15 mouse cellular contexts compared by ENCODE assay signal in the genomic region with DNA sequence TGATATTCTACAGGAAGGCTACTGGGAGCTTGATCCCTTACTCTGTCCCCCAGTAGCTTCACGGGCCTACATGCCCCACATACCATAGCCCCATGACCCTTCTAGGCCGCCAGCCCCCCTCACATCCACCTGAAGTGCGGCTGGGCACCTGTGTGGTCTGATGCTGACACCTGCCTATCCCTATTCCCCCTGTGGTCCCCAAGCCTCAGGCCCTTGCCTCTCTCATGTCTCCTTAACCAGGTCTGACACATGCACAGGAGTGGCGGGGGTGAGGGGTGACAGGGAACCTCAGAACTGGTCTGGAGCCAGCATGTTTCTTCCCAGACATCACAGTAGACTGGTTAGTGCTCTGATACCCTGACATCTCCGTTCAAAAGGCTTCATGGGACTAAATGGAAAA. TPM values are rescaled to one million over a fixed set of nuclear protein-coding genes. Genes with fewer than 3 reads are reported as not detected.
A peak's percentile ranks its signal among the peaks of the same experiment; 100 is the strongest.
DNase-seq lines count a peak whose midpoint lies in the region; ATAC-seq and TF ChIP-seq lines count a peak whose summit lies in the region.
"Had no signal": no experiment of that assay in that cellular context is flagged by ENCODE, and none has a peak within 500 bp of the region (broad histone marks: within the 10 kb centered on the region; RNA-seq: fewer than 3 reads in every experiment).

No protein-coding gene starts in this region.

- H3ac ChIP-seq in myocyte (ENCODE audit: control insufficient read depth, insufficient read length), result no peak overlapping the region

- no peaks in the 10 kb centered on the region for H3K79me2 ChIP-seq in myocyte (ENCODE audit: control insufficient read depth, insufficient read depth)

- no peak for TF ChIP-seq CTCF in hindbrain, postnatal 0 days (IDR thresholded peaks at IDR 0.05; ENCODE audit: low read depth)
- no peak for TF ChIP-seq CTCF in stomach, postnatal 0 days (IDR thresholded peaks at IDR 0.05; ENCODE audit: low read depth)

- TF ChIP-seq POLR2A in myocyte (IDR thresholded peaks at IDR 0.05; ENCODE audit: insufficient read length, low read depth), result no peak

- 0 out of 2 replicates have a peak, but pooled peaks cover 4% of the 10 kb centered on the region for H3K36me3 ChIP-seq in hindbrain, embryonic 10.5 days
- no peaks in the 10 kb centered on the region; the same call in 1 of the 2 replicates for H3K36me3 ChIP-seq in hindbrain, postnatal 0 days (ENCODE audit: insufficient read depth, low read length)
- H3K36me3 ChIP-seq in stomach, embryonic 16.5 days (ENCODE audit: control insufficient read depth, insufficient read depth, low read length), result no peaks in the 10 kb centered on the region
- peaks cover 4% of the 10 kb centered on the region for H3K36me3 ChIP-seq in stomach, postnatal 0 days (ENCODE audit: control insufficient read depth, insufficient read depth, low read length)
- H3K36me3 ChIP-seq in hindbrain, embryonic 12.5 days, result peaks cover 14% of the 10 kb centered on the region; the same call in 1 of the 2 replicates
- no peaks in the 10 kb centered on the region for H3K36me3 ChIP-seq in myocyte (ENCODE audit: control insufficient read depth, insufficient read depth)
- H3K36me3 ChIP-seq: stomach, embryonic 15.5 days had no signal

- no peaks in the 10 kb centered on the region for H3K27me3 ChIP-seq in hindbrain, embryonic 10.5 days (ENCODE audit: insufficient read depth, poor library complexity, severe bottlenecking)
- no peaks in the 10 kb centered on the region for H3K27me3 ChIP-seq in hindbrain, postnatal 0 days (ENCODE audit: insufficient read depth, low read length)
- H3K27me3 ChIP-seq in stomach, embryonic 16.5 days (ENCODE audit: control insufficient read depth, insufficient read depth, low read length), result no peaks in the 10 kb centered on the region
- H3K27me3 ChIP-seq in stomach, postnatal 0 days (ENCODE audit: control insufficient read depth, insufficient read depth, low read length), result no peaks in the 10 kb centered on the region
- H3K27me3 ChIP-seq in hindbrain, embryonic 12.5 days, result no peaks in the 10 kb centered on the region
- no peaks in the 10 kb centered on the region for H3K27me3 ChIP-seq in myocyte (ENCODE audit: control insufficient read depth, insufficient read depth, insufficient read length)
- H3K27me3 ChIP-seq: midbrain, embryonic 12.5 days; stomach, embryonic 15.5 days had no signal

- no peak overlapping the region for H3K4me3 ChIP-seq in hindbrain, embryonic 10.5 days
- H3K4me3 ChIP-seq in hindbrain, postnatal 0 days (ENCODE audit: low read length), result no peak overlapping the region
- H3K4me3 ChIP-seq in stomach, embryonic 16.5 days (replicated peaks; ENCODE audit: low read length), result no peak overlapping the region
- no peak overlapping the region for H3K4me3 ChIP-seq in stomach, postnatal 0 days (ENCODE audit: low read depth, low read length)
- H3K4me3 ChIP-seq in hindbrain, embryonic 12.5 days, result no peak overlapping the region
- H3K4me3 ChIP-seq in myocyte, result no peak overlapping the region
- H3K4me3 ChIP-seq: heart, embryonic 13.5 days; midbrain, embryonic 12.5 days; stomach, embryonic 15.5 days had no signal

- no peak for DNase-seq in hindbrain, embryonic 10.5 days (ENCODE audit: low spot score)
- DNase-seq in hindbrain, postnatal 0 days (ENCODE audit: low spot score), result no peak
- no peak for DNase-seq in stomach, postnatal 0 days (ENCODE audit: low spot score)
- DNase-seq in adrenal gland, adult 8-10 months, result no peak
- no peak for DNase-seq in layer of hippocampus, adult 9-11 months
- DNase-seq: lung, adult 2 months; spleen, adult 18-20 months; thymus, postnatal 4 days had no signal

- H3K4me1 ChIP-seq in hindbrain, embryonic 10.5 days (replicated peaks), result peaks cover 38% of the 10 kb centered on the region
- peaks cover 10% of the 10 kb centered on the region; the same call in 1 of the 2 replicates for H3K4me1 ChIP-seq in hindbrain, postnatal 0 days (ENCODE audit: insufficient read depth, low read length)
- peaks cover 22% of the 10 kb centered on the region for H3K4me1 ChIP-seq in stomach, embryonic 16.5 days (ENCODE audit: control insufficient read depth, insufficient read depth, low read length)
- H3K4me1 ChIP-seq in stomach, postnatal 0 days (replicated peaks; ENCODE audit: control insufficient read depth, insufficient read depth), result peaks cover 4% of the 10 kb centered on the region; the same call in 1 of the 2 replicates
- H3K4me1 ChIP-seq in hindbrain, embryonic 12.5 days, result peaks cover 26% of the 10 kb centered on the region

- H3K27ac ChIP-seq in hindbrain, embryonic 10.5 days, result peak overlapping the region; percentile 81
- no peak overlapping the region for H3K27ac ChIP-seq in hindbrain, postnatal 0 days
- peak overlapping the region; percentile 40; the same call in 1 of the 2 replicates for H3K27ac ChIP-seq in stomach, embryonic 16.5 days (ENCODE audit: low read length)
- no peak overlapping the region for H3K27ac ChIP-seq in stomach, postnatal 0 days (replicated peaks)
- H3K27ac ChIP-seq in hindbrain, embryonic 12.5 days, result peak overlapping the region; percentile 45; the same call in 1 of the 2 replicates
- H3K27ac ChIP-seq: heart, embryonic 13.5 days; macrophage; stomach, embryonic 15.5 days had no signal

- no peak overlapping the region for H3K9ac ChIP-seq in hindbrain, postnatal 0 days (replicated peaks; ENCODE audit: low read length)
- no peak overlapping the region for H3K9ac ChIP-seq in stomach, embryonic 16.5 days (ENCODE audit: low read length)
- no peak overlapping the region for H3K9ac ChIP-seq in stomach, postnatal 0 days (ENCODE audit: low read length)
- peak overlapping the region; percentile 13; the same call in 1 of the 2 replicates for H3K9ac ChIP-seq in hindbrain, embryonic 12.5 days
- H3K9ac ChIP-seq: heart, embryonic 13.5 days; midbrain, embryonic 12.5 days; stomach, embryonic 15.5 days had no signal

- H3K4me2 ChIP-seq in hindbrain, postnatal 0 days (ENCODE audit: low read depth, low read length), result no peak overlapping the region
- no peak overlapping the region for H3K4me2 ChIP-seq in stomach, embryonic 16.5 days (ENCODE audit: low read depth, low read length)
- no peak overlapping the region for H3K4me2 ChIP-seq in stomach, postnatal 0 days (replicated peaks; ENCODE audit: low read depth)
- H3K4me2 ChIP-seq in hindbrain, embryonic 12.5 days (replicated peaks), result no peak overlapping the region
- H3K4me2 ChIP-seq in myocyte (ENCODE audit: low read depth), result peak overlapping the region; percentile 62
- H3K4me2 ChIP-seq: heart, embryonic 13.5 days; stomach, embryonic 15.5 days had no signal

- no peak for TF ChIP-seq EP300 in stomach, postnatal 0 days (optimal IDR thresholded peaks at IDR 0.05)

- no peaks in the 10 kb centered on the region for H3K9me3 ChIP-seq in hindbrain, embryonic 10.5 days
- no peaks in the 10 kb centered on the region for H3K9me3 ChIP-seq in hindbrain, postnatal 0 days (ENCODE audit: low read length)
- no peaks in the 10 kb centered on the region for H3K9me3 ChIP-seq in stomach, embryonic 16.5 days (replicated peaks; ENCODE audit: control insufficient read depth, low read length)
- H3K9me3 ChIP-seq in stomach, postnatal 0 days (ENCODE audit: control insufficient read depth, low read length), result no peaks in the 10 kb centered on the region
- no peaks in the 10 kb centered on the region for H3K9me3 ChIP-seq in hindbrain, embryonic 12.5 days (replicated peaks)
- H3K9me3 ChIP-seq: heart, embryonic 13.5 days; midbrain, embryonic 12.5 days; stomach, embryonic 15.5 days had no signal

- WGBS in hindbrain, embryonic 10.5 days, result 80% methylated on average over 5 of the region's 5 CpGs
- WGBS in hindbrain, postnatal 0 days, result 79% methylated on average over 5 of the region's 5 CpGs
- WGBS in stomach, embryonic 16.5 days, result 78% methylated on average over 5 of the region's 5 CpGs
- 80% methylated on average over 5 of the region's 5 CpGs for WGBS in stomach, postnatal 0 days
- 72% methylated on average over 5 of the region's 5 CpGs for WGBS in hindbrain, embryonic 12.5 days

- ATAC-seq in hindbrain, postnatal 0 days, result no peak
- no peak for ATAC-seq in stomach, embryonic 16.5 days (ENCODE audit: insufficient read depth, low FRiP score)
- no peak for ATAC-seq in stomach, postnatal 0 days (ENCODE audit: low FRiP score, low TSS enrichment)
- no peak for ATAC-seq in hindbrain, embryonic 12.5 days (ENCODE audit: low FRiP score)

TF ChIP-seq in myocyte, 11 proteins besides CTCF, POLR2A, EP300 and RAD21:
- TF ChIP-seq MAX (IDR thresholded peaks at IDR 0.05; ENCODE audit: low read depth) (no peak), REST (IDR thresholded peaks at IDR 0.05; ENCODE audit: insufficient read depth, insufficient read length) (no peak), USF1 (IDR thresholded peaks at IDR 0.05; ENCODE audit: low read depth) (no peak)
TF ChIP-seq in myocyte: peak in this region for 0.

RNA-seq across cellular contexts. Expression of a gene that starts 25.7 kb away (rescaled TPM):
- polyA plus RNA-seq in hindbrain, embryonic 10.5 days (2016; fragmentation: Nextera tagmentation; extraction: Ambion mirVana), result 10.9 and 14.2 TPM in 2 replicates
- total RNA-seq in hindbrain, postnatal 0 days (2014; rRNA removed), result 23.5 and 24.2 TPM in 2 replicates
- 11.4 and 12.7 TPM in 2 replicates for polyA plus RNA-seq in hindbrain, postnatal 0 days (2015; fragmentation: Nextera tagmentation; extraction: Ambion mirVana)
- 15.1 and 15.9 TPM in 2 replicates for polyA plus RNA-seq in stomach, embryonic 16.5 days (2015; fragmentation: Nextera tagmentation; extraction: Ambion mirVana)
- polyA plus RNA-seq in stomach, postnatal 0 days (2015; fragmentation: Nextera tagmentation; extraction: Ambion mirVana), result 9.0 and 9.6 TPM in 2 replicates
- 16.3 and 19.7 TPM in 2 replicates for polyA plus RNA-seq in hindbrain, embryonic 12.5 days (2016; fragmentation: Nextera tagmentation; extraction: Ambion mirVana)
- 20.8 TPM for polyA plus RNA-seq in myocyte (2012; fragmentation: generic; extraction: Trizol)
- 10 to 100 TPM; 56.2 to 98.7 (median 78.5) TPM for total RNA-seq in adrenal gland, adult 8-10 months (2022)

RNA-seq across cellular contexts. Expression of a gene that starts 33.7 kb away (rescaled TPM):
- 8.2 and 9.1 TPM in 2 replicates for polyA plus RNA-seq in hindbrain, embryonic 10.5 days (2016; fragmentation: Nextera tagmentation; extraction: Ambion mirVana)
- 10.9 and 12.3 TPM in 2 replicates for total RNA-seq in hindbrain, postnatal 0 days (2014; rRNA removed)
- polyA plus RNA-seq in hindbrain, postnatal 0 days (2015; fragmentation: Nextera tagmentation; extraction: Ambion mirVana), result 3.3 and 3.6 TPM in 2 replicates
- 7.0 and 7.6 TPM in 2 replicates for polyA plus RNA-seq in stomach, embryonic 16.5 days (2015; fragmentation: Nextera tagmentation; extraction: Ambion mirVana)
- polyA plus RNA-seq in stomach, postnatal 0 days (2015; fragmentation: Nextera tagmentation; extraction: Ambion mirVana), result 2.9 and 3.2 TPM in 2 replicates
- polyA plus RNA-seq in hindbrain, embryonic 12.5 days (2016; fragmentation: Nextera tagmentation; extraction: Ambion mirVana), result 8.4 and 9.4 TPM in 2 replicates
- 5.1 TPM for polyA plus RNA-seq in myocyte (2012; fragmentation: generic; extraction: Trizol)
- total RNA-seq in adrenal gland, adult 8-10 months (2022), result 10 to 100 TPM in 1 of 4 experiments, 1 to 10 TPM in 3; 6.1 to 11.2 (median 7.7) TPM

Comparison
In these comparisons a context has a peak if more than half of its experiments do, and no peak if none do; other contexts are left out.
1. H3K27ac ChIP-seq: peak in hindbrain, embryonic 10.5 days (single experiment), stomach, embryonic 16.5 days (single experiment) and hindbrain, embryonic 12.5 days (single experiment); none in hindbrain, postnatal 0 days (single experiment) and stomach, postnatal 0 days (single experiment).